Mouse (Mus musculus) myocyte (in vitro differentiated cells): ENCODE results near the gene Neto2.

Experiments used
- CEBPB ChIP-seq: IDR thresholded peaks from 2 replicates; pipeline ENCODE4 v1.6.1; 2011; ENCODE audit warnings: mild to moderate bottlenecking, moderate library complexity; ENCODE audit not compliant: poor library complexity, insufficient read depth, severe bottlenecking
- MYOG ChIP-seq, 3 experiments: IDR thresholded peaks; one replicate each; pipeline ENCODE4 v1.6.1; 2011; ENCODE audit warnings: control low read depth in 2 of 3, low read depth in 2 of 3, mild to moderate bottlenecking in 2 of 3; ENCODE audit not compliant: insufficient read length in 2 of 3, control insufficient read depth in 1 of 3, insufficient read depth in 1 of 3
- POLR2A ChIP-seq: IDR thresholded peaks from one replicate; pipeline ENCODE4 v1.6.1; 2011; ENCODE audit warnings: low read depth, mild to moderate bottlenecking, control low read depth, moderate library complexity; ENCODE audit not compliant: insufficient read length
- POLR2AphosphoS2 ChIP-seq: IDR thresholded peaks from one replicate; pipeline ENCODE4 v1.6.1; 2011; ENCODE audit warnings: low read depth, control low read depth; ENCODE audit not compliant: insufficient read length

DNA sequence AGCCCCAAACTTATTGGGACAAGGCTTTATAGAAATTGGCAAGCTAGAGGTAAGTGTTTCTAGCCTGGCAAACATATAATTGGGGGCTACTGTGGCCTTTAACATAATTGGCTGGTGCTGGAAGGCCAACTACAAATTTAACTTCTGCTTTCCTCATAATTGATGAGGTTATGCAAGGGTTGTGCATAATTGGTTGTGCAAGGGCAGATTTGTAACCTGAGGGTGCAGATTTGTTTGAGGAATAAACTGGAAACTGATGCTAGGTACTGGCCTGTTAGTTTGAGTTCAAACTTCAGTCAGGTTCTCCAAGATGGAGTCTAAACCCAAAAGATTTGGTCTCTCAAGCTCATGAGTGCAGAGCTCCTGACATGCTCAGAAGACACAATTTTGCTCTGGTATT, 92.9 kb downstream of the Neto2 start:
- no peak for TF ChIP-seq POLR2A
- no peak for TF ChIP-seq POLR2AphosphoS2
- TF ChIP-seq MYOG (IDR thresholded peaks at IDR 0.05; ENCODE audit: control insufficient read depth in 1 of 3, insufficient read depth in 1 of 3, insufficient read length in 2 of 3, low read depth in 2 of 3) = no peak
- no peak for TF ChIP-seq CEBPB
